Mouse (Mus musculus): ENCODE data around the gene Gcsam.

- TF ChIP-seq MAX (IDR thresholded peaks at IDR 0.05; ENCODE audit: low read length): no peak
- TF ChIP-seq CTCF (conservative IDR thresholded peaks at IDR 0.05 in 1 of 2, IDR thresholded peaks at IDR 0.05 in 1 of 2; ENCODE audit: low read depth in 2 of 2, low read length in 2 of 2): no peak
- no peak for TF ChIP-seq E2F4 (IDR thresholded peaks at IDR 0.05; ENCODE audit: insufficient replicate concordance, low read depth, low read length)
- TF ChIP-seq JUN (IDR thresholded peaks at IDR 0.05; ENCODE audit: insufficient read depth, low read depth, low read length): no peak
- no peak for TF ChIP-seq RCOR1 (conservative IDR thresholded peaks at IDR 0.05; ENCODE audit: low read depth, low read length)
- TF ChIP-seq POLR2A (IDR thresholded peaks at IDR 0.05; ENCODE audit: low read depth, low read length): no peak
- no peak for TF ChIP-seq EP300 (IDR thresholded peaks at IDR 0.05; ENCODE audit: low read length)
- no peak for TF ChIP-seq ZKSCAN1 (IDR thresholded peaks at IDR 0.05; ENCODE audit: borderline replicate concordance, low read depth, low read length)
- TF ChIP-seq ELF1 (IDR thresholded peaks at IDR 0.05; ENCODE audit: low read depth, low read length): no peak
- TF ChIP-seq TCF12 (IDR thresholded peaks at IDR 0.05; ENCODE audit: low read depth, low read length): no peak
- no peak for TF ChIP-seq ZNF384 (IDR thresholded peaks at IDR 0.05; ENCODE audit: low read depth, low read length)
These were observed 59.8 kb downstream of the Gcsam start for GRCm38 (mm10) chr16:45670005-45670404.
